Mouse (Mus musculus) cerebellum, adult 11-12 months (tissue): Measurements from ENCODE around the gene Pcdh9.

Experiments used
- DNase-seq: peaks from one replicate; pipeline ENCODE4 v3.0.0; 2022

Pcdh9 gene

DNA sequence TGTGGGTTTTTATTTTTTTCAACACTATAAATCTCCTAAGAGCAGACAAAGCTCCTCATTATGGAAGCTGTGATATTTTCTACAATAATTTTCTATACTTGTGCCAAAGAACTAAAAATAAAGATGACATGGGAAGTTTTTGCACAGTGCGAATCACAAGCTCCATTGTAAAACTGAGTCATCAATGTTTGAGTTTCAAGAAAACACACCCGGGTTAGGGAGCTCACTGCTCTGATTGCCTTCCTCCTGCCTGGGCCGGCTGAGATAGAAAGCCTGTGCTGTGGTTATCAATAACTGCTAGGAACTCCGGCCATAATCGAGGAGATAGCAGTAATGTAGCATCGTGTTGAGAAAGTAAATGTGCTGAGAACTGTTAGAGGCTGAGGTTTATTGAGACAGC is 344.9 kb downstream of the Pcdh9 start:
- DNase-seq: no peak

DNA sequence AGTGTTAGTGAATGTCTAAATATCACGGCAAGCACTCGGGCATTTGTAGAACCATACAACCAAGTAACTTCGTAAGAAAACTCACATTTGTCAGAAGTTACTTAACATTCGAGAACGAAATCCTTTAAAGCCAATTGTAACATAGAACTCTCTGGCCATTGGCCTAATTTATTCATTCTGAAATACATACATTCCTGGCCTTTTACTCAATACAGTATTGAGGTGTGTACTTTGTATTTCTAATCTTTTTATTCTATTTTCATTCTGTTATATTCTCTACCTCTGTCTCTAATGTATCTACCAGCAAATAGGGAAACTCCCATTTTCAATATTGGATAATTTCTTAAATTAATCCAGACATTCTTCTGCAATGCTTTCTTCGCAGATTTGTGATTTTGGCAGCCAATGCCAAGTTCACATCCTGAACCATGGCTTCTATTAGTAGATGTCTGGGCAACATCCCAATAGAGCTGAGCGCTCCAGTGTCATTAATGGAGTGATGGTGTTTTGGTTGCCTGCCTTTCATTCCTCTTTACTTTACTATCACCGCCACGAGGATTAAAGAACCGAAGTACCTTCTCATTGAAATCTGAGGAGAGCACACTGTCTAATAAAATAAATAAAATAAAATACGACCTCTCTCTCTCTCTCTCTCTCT is 346.4 kb downstream of the Pcdh9 start:
- peak; percentile 49 for DNase-seq

DNA sequence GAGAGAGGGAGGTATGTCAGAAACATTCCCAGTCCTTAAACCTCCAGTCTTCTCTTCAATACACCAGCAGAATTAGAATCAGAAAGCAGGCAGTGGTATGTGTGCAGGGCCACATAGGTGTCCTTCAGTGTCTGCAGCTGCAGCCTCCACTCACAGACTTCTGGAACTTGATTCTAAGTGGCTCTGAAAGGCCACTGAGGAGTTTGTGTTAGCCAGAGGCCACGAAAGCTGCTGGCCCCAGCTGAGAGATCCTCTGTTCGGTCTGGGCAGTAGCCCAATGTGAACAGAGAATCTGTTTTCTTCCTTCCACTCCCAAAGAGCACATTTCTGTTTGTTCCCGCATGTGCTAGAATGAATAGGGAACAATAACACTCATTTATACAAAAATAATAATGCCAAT is 346.9 kb downstream of the Pcdh9 start:
- DNase-seq: peak; percentile 44

DNA sequence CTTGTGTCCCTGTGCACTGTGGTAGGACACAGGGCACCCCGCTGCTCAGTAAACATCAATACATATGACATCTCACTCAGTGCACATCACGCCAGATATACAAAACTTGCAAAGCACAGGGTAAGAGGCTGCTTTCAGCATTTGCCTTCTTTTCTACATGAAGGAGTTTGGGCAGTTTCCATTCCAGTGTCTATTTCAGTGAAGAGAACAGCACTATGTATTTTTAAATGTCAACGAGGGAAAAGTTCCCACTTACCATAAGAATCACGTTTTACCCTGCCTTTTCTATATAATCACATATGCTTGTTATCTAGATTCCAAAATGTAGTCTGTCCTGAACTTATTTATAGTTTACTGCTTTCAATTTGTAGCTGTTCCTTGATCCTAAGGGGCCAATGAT is 355.6 kb downstream of the Pcdh9 start:
- no peak for DNase-seq

DNA sequence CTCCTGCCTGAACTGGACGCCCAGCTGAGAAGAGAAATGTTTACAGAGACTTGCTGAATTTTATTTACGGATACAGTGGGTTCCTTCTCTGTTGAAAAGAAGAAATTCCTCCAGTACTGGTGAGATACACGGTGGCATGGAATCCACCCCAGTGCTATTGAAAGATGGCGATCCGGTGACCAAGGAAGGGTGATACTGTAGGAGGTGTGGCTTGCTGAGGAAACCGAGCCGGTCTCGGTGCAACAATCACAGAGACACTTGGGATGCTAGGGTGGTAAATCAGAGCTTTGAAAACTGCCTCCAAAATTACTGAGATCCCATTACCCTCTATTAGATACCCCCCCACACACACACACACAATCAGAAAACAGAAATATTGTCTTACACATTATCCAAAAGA is 367.0 kb downstream of the Pcdh9 start:
- DNase-seq: no peak

DNA sequence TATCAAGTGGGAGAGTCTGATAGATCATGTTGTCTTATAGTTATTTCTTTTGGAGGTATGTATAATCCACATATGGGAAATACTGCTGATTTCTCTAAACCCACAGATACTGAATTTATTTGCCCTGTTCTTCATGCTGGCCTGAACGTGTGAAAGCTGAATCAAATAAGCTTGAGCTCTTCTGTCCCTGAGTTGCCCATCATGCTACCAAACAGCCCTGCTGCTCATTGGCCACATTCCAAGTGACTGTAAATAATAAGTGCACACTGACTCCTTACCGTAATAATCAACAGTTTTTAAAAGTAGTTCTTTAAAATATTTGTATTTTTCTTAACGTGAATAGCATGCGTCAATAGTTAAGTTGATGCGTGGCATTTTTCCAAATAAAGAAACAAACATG is 370.3 kb downstream of the Pcdh9 start:
- no peak for DNase-seq

DNA sequence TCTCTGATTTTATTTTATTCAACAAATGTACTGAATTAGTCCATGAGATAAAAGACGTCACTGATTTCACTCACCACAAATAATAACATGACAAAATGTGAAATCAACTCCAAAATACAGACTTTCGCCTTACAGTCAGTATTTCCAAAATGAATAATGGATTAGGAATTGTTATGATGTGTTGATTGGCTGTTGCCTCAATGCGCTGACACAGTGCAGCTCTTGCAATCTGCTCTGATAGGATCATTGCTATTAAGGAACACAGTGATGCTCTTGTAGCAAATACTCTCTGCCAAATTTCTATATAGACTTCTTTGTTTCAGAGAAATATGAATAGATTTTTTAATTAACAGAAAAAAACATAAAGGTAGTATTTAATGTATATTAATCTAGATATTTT is 373.8 kb downstream of the Pcdh9 start:
- no peak for DNase-seq

DNA sequence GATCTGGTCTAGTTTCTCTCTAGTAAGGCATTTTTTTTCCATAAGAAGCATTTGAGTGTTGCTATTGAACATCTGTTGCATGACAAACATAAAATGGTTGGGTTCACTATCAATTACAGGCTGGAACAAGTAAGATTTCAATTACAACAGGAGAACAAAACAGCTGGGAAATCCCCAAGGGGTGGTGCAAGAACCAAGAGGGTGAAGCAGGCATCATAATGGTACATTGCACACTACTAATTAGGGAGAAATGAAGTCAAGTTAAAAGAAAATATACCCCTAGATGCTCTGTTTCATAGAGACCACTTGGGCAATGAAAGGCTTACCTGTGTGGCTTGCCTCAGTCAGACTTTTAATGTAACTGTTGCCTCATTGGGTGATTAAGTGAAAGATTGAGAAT is 384.4 kb downstream of the Pcdh9 start:
- DNase-seq: no peak

DNA sequence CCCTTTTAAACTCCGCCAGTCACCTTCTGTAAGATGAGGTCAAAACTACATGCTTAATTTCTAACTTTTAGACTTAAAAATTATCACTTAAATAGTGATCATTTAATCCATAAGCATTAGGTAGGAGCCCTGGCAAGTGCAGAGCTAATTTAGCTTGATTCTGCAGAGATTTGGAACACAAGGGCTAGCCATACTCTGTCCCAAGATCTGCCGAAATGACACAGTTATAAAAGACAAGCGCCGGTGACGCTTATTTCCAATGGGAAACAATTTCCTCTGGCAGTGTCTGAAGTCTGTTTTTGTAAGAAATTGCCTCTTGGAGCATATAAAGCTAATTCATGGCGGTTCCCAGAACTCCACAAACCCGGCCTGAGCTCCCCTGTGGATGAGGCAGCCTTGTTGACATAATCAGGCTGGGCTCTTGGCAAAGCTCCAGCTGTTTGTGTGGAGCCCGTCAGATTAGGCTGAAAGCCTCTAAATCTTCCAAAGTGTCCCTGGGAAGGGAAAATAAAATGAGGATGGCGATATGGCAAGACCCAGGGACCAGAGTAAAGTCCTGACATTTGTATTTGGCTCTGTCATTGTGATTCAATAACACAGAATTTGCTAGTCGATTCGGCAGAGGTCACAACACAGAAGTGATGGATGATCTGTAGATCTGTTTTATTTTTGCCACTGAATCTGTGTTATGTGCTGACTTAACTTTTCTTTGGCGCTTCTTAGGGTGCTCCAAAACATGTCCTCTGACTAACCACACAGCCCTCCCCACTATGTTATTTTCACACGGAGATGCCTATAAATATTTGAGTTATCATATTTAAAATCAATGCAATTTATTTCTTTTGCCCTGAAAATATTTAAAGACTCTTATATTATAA is 391.4 kb downstream of the Pcdh9 start:
- DNase-seq: peak; percentile 88

DNA sequence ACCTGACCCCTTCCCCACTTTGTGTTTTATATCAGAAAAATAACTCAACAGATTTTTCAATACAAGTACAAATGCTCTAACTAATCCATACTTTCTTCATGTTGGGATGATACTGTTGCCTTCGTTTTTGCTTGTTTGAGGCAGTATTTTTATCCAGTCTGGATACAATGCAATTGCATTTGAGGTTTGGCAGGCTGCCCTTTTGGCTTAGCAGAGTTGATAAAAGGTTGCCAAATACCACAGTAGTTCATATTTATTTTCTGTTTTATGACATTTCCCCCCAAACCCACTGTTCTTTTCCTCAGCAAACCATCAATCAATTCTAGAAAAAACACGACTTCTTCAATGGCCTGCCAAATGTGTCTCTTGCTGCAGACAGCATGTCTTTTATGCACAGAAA is 415.5 kb downstream of the Pcdh9 start:
- peak; percentile 74 for DNase-seq

DNA sequence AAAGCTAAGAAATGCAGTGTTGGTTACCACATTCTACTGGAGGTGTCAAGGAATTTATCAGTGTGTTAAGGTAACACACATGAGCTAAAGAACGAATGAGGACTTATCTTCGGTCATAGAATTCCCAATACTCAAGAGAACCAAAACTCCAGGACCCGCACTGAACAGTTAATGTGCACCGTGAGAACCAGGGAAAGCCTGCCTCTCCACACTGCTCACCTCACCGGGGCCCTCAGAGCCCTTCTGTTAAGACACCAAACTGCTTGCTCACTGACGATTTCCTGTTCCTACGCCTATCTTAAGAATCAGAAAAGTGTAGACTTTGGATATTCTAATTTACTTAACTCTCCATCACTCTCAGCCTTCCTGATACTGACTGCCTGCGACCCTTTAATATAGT is 418.0 kb downstream of the Pcdh9 start:
- no peak for DNase-seq

DNA sequence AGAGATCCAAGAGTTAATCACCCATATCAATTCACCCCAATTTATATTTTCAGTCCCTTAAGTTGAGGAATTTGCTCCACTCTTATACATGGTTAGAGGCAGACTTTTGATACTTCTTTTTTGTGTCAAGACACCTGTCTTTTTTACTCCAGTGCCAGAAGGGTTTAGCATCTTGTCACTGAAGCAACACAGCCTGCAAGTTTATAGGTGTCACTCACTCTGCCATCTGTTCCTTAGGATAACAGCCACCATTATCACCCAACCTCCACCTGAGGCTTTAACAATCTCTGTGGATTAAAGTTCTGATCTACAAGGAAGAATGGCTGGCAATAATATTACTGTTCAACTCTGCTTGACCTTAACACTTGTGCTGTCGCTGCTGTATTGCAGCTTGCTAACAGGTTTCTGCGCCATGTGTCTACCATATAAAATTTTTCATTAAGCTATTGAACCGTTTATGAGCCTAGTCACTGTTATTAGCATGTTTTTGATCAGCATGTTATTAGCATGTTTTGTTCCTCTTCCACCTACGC is 427.1 kb downstream of the Pcdh9 start:
- DNase-seq: no peak

DNA sequence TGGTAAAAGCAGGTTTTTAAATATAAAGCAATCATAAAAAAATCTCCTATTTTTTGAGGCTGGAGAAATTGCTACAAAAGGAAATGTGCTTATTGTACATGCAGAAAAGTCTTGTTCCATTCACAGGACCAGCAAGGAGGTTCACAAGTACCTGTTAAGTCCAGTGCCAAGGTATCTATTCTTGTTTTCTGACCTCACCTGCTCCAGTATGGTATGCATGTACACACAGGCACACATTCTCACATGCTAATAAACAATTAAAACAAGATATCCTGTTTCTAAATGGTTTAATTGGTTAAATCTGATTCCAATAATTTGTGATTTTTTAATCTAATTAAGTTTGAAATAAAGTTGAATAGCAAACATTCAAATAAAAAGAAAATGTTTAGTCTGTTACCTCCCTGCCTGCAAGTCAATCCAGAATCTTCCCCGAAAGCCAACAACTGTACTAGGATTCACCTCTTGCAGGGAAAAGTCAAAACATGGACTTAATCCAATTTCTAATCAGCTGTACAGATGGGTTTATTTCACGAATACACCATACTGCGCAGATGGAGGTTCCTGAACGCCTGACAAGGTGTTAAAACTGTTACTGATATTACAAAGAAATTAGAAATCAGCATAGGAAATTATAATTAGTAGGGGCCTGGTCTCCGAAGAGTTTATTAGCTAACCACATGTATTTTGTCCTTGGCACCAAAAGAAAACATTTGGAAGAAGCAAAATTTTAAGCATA is 439.4 kb downstream of the Pcdh9 start:
- no peak for DNase-seq

DNA sequence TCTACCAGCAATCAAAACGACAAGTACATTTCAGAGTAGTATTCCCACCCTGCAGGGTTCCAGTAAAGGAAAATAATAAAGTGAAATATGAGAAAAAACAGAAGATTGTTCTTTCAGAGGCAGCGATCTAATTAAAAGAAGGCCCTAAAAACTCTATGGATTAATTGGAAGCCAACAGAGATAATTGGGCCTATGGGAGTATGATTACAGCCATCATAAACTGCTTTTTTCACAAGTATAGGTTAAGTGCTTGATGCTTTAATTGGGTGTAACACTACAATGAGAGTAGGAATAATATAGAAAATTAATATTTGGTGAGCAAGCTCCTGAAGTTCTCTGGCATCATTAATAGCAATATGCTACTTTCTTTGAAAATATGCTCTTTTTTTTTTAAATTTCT is 448.6 kb downstream of the Pcdh9 start:
- no peak for DNase-seq

DNA sequence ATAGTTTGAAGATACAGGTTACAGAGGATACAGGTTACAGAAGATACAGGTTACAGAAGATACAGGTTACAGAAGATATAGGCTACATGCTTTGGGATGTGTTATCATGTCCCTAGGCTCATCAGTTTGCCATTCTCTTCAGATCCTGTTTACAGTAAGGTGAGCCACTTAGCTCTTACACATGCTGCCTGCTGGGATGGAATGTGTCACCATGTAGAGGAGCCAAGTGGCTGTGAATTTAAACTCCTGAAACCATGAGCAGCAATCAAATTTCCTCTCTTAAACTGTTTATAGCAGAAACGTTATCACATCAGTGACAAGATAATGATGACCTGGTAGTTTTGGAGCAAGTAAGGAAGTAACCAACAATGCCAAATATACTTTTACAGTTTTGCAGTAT is 453.3 kb downstream of the Pcdh9 start:
- peak; percentile 28 for DNase-seq

DNA sequence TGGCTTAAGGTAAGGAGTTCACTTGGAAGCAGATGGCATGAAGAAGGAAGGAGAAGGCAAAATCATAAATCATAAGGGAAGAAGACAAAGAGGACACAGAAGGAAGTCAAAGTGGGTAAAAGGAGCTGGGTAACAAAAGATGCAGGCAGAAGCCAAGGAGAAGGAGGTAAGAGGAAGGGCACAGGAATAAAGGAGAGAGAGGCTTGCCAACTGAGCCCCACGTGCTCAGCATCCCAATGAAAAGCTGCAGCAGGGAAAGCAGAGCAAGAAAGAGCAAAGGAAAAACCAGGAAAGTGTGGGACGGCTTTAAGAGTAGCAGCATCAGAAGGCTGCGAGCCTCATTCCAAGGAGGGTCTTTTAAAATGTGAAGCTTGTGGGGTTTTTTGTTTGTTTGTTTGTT is 473.7 kb downstream of the Pcdh9 start:
- peak; percentile 15 for DNase-seq

DNA sequence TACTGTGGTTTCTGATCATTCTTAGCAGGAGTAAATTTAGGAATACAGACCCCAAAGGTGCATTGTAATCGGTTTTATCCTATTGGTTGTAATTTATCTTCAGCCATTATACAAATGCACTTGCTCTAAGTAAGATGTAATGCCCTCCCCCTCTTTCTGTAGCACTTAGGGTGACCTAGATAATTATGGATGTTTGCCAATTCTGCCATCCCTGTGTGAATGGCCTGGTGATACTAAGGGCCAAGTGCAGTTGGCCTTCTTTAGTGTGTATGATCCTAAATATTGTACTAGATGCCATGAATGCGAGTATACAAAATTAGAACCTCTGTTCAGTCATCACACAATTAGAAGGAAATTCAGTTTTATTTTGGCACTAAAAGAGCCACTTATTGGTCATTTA is 475.0 kb downstream of the Pcdh9 start:
- peak; percentile 43 for DNase-seq

DNA sequence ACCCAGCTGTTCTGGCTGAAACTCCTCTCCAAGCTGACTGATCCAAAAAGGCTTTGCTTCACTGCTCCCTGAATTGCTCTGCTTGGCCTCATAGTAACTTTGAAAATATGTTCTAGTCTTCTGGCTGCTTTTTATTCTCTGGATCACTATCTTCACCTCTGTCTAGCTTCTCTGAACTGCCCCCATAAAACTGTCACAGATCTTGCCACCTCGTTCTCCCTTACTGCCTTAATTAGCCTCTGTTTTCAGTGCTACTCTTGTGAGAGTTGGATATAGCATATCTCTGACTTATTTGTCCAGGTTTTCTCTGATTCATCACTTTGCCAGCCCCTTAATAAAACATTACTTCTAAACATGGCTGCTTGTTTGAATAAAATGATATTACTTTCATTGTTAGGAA is 481.2 kb downstream of the Pcdh9 start:
- no peak for DNase-seq

DNA sequence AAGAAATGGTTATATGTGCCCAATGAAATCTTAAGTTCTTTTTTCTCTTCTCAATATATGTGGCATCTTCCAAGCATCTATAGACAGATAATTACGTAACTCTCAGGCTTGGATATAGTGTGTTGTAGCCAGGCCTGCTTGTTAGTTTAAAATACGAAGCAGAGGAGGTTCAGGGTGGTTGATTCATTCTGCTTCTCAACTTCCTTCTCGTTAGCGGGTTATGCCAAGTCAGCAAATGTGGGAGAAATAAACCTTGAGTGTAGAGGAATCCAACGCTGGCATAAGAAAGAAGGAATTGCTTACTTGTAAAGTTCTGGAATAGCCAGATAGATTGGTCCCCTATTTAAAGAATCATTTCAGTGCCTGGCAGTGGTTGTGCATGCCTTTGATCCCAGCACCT is 482.7 kb downstream of the Pcdh9 start:
- DNase-seq: no peak

DNA sequence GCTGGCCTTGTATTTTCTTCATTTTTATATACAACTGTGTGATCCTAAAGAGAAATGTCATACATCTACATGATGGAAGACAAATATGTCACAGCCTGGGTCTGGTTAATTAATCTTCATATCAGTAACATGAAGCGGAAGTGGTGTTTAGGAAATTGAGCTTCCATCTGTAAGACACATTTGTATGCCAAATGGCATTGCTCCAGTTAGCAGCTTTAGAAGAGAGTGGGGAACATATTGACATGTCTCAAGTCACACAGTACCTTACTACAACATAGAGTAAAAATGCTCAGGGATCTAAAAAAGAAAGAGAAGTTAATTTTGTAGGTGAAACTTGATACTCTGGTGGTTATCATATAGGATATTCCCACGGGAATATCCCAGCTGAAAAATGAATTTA is 505.4 kb downstream of the Pcdh9 start:
- no peak for DNase-seq

DNA sequence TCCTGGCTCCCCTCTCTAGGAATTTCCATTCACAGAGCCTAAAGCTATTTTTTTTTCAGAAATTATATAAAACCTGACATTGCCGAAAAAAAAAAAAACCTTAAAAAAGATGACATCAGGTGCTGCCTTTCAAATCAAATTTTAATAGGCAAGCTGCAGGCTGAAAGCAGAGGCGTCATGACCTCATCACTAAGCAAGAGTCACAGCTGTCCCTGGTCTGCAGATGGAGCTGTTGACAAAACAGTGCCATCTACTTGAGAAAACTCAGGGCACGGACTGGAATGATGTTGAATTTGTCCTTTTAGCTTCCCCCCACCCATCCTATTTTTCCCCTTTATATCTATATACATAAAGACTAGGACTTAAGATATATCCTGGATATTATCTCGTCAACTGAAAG is 509.3 kb downstream of the Pcdh9 start:
- peak; percentile 23 for DNase-seq

DNA sequence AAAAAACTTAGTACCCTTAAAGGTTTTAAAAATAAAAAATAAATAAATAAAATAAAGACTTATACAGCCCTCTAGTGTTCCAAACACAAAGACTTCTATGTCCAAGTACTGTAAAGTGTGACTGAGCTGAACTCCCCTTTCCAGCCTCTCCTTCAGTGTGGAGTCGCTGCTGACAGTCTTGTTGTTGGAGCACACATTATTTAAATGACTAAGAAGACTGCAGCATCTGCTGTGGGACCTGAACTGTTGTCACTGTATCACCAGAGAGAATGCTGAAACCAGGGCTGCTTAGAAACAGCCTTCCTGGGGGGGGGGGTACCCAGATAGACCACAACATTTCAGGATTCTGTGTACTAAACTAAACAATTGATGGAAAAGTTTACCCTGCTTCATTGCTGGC is 509.7 kb downstream of the Pcdh9 start:
- no peak for DNase-seq

DNA sequence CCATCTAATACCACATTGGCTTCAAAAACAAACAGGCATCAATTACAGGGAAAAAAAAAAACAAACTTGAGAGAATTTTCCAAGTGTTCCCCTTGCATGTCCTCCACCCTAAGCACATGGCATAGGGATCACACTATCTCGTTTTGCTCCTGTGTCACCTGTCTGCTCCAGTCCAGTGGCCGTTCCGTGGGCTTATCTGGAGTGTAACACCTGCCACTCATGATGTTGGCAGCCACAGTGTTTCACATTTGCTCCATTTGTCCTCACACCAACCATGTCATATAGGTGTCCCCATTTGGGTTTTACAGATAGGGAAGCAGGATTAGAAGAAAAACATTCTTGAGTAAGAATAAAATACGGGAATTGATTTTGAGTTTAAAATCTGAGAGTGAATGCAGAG is 514.3 kb downstream of the Pcdh9 start:
- DNase-seq: no peak

DNA sequence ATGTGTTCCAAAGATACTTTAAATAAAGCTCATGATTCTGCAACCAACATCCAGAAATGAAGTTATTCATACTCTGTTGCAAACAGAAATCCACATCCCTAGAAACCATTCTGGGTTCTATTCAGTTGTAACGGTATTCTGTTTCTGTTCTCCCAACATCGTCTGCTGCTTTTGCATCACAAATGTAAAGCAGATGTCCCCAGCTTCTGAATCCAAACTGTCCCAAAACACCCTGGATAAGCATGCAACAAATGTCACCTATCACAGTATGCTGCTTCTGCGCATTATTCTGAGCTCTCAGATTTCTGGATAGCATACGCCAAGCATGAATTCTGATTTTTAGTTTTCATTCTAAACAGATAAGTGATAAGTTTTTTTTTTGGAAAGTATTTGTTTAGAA is 516.3 kb downstream of the Pcdh9 start:
- no peak for DNase-seq
